Mouse (Mus musculus) thymus, postnatal 36 days (tissue): ENCODE data around the gene Hint2.

ENCODE experiments used
- DNase-seq, 2 experiments: peaks; one replicate each; pipeline ENCODE4 v3.0.0; 2022; ENCODE audit warnings: mixed read lengths in 2 of 2

The Hint2 gene

DNA sequence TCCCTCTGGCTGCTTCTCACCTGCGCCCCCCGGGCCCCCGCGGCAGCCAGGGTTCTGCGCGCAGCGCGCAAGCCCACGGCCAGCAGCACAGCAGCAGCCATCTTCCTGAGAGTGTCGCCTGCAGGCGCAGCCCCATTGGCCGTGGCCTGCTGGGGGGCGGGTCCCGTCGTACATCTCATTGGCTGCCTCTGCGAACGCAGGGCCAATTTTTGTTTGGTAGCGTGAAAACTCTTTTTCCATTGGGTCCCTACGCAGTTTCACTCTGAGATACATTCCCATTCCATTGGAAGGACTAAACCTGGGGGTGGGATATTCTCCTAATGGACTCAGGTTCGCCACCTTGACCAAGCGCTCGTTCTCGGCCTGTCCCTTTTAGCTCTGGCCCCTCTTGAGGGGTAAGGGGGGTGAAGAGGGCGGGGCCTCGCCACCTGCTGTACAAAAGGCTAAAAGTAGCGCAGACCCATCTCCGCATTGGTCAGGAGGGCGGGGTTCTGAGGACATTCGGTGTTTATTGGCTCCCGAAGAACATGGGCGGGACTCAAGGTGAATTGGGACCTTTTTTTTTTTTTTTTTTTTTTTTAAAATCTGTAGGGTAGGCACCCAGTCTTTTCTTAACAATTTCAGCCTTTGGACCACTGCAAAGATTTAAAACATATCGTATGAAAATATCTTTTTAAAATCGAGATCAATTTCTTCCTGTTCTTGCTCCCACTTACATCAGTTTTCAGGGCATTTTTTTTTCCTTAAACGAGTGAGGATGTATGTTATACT lies at the start of gene Hint2:
TSS of gene Hint2 (minus strand) at position 128 of the 771 bp plus-strand sequence.
- DNase-seq, result peak; percentile 93 to 95

DNA sequence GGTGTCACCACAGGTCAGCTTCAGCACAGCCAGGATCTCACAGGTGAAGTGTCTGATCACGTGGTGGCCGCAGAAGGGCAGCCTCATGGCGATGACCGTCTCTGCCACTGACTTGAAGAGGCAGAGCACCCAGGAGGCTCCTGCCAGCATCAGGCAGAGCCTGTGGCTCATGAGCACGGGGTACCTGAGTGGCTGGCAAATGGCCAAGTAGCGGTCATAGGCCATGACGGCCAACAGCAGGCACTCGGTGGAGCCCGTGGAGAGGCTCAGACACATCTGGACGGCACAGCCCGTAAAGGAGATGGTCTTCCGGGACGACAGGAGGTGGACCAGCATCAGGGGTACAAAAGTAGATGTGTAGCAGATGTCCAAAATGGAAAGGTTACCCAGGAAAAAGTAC lies 49.7 kb upstream of the Hint2 start:
- DNase-seq, result no peak

DNA sequence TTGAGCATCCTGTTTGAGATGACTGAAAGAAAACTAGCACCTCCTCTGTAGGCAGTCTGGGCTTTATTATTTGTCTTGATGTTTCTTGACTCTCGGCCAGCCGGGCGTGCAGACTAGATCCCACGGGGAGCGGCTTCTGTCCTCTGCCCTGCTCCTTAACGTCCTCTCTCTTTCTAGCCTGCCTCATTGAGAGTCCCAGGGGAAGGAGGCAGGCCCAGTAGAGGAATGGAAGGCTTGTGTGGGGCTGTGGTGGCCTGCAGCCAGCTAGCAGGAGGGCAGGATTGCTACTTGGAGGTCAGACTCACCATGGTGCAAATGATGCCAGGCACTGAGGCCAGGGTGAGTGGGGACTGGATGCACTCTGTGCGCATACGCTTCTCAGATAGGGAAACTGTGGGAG lies 47.6 kb upstream of the Hint2 start:
- no peak for DNase-seq

DNA sequence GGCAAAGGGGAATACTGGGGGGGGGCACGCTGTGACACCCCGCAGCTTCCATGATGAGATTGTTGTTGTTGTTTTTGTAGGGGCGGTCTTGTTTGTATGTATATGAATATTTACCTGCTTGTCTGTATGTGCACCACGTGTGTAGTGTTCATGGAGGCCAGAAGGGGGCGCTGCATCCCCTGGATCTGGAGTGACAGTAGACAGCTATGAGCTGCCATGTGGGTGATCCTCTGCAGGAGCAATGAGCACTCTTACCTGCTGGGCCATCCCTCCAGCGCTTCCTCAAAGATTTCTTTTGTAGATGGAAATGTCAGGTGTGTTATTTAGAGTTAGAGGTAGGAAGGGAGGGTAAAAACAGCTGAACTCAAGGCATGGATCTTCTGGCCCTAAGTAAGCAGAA lies 47.2 kb upstream of the Hint2 start:
- no peak for DNase-seq

DNA sequence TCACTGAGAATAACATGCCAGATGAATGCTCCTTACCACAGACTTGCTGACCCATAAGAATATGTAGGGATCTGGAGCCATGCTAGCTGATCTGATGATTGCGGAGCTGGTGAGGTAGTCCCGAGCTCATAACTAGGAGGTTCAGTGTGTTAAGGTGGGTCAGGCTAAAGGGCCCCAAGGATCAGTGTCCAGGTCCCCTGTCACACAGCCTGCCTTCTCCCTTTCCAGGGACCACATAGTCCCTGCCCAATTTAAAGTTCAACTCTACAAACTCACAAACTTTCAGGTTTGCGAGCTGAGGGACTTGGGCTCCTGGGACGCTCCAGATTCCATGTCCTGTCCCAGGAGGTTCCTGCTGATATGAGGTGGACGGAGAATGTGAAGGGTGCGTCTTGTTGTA lies 44.4 kb upstream of the Hint2 start, which contains the start of gene Olfr70:
TSS of gene Olfr70 (minus strand) at position 101 of the 400 bp plus-strand sequence.
- no peak for DNase-seq

DNA sequence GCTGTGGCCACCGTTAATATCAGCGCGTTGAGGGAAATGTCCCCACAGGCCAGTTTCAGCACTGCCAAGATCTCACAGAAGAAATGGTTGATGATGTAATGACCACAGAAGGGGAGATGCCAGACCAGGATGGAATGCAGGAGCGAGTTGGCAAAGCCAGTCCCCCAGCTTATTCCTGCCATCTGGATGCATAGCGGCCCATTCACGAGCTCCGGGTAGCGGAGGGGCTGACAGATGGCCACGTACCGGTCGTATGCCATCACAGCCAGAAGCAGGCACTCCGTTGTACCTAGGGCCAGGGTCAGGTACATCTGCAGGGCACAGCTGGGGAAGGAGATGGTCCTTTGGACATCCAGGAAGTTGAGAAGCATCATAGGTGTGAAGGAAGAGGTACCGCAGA lies 40.3 kb upstream of the Hint2 start:
- no peak for DNase-seq

DNA sequence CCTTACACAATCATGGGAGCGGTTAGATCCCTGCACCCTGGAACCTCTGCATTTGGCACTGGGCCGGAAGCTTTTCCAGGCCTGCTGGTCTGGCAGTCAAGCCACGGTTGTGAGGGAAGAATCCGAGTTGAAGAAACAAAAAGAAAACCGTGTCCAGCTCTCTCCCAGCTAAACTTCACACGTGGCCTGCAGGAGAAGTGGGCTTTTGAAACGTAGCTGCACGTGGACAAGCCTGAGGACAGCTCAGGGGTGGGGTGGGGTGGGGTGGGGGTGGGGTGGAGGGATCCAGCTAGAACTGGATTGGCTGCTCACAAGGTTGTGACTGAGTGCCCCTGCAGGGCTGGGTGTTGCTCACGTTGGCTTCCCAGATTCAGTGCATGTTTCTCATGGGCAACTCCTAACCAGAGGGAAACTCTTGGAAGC lies 39.0 kb upstream of the Hint2 start:
- DNase-seq, result no peak

DNA sequence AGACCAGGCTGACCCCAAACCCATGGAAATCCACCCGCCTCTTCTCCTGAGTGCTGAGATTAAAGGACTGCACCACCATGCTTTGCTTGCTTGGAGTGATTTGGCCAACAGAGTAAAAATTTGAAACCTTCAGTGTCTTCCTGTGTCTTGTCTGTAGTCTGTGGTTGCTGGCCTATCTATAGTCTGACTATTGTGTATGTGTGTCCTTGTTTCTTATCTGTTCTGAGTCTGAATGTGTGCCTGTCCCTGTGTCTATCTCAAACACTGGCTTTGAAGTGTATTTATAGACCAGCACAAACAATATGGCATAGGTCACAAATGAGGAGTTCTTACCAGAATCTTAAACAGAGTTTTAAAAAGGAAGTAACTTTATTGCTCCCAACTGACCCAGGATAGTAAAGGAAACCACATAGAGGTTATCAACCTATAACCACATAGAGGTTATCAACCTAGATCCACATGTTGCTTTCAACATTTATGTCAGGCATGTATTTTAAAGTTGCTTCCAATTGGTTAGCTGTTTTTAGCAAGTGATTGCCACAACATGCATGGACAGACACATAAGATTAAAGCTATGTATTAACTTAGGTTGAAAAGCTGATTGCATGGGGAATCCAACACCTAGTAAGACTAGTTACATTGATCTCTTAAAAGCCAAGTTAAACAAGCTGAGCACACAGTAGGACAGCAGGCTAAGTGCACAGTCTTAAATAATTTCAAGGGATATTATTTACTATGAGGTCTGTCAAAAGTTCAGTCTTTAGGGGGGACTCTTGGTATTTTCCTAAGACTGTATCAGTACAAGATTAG lies 38.4 kb upstream of the Hint2 start:
- no peak for DNase-seq

DNA sequence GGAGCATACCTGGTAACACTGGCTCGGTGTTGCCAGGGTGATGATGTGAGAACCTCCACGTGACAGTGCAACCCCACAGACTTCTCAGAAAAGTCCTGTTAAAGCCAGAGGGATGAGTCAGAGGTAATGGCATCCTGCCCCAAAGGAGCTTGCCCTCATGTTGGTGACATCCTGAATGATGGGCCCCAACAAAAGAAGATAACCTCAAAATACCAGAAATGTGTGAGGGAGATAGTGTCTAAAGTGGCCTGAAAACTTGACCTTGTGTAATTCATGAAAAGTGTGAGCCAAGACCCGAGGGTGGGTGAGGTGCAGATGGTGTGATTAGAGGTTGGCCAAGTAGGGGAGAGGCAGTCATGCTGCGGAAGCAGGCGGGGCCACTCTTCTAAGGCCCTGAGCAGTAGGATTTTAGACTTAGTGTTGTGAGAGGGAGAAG lies 37.6 kb upstream of the Hint2 start:
- no peak for DNase-seq

DNA sequence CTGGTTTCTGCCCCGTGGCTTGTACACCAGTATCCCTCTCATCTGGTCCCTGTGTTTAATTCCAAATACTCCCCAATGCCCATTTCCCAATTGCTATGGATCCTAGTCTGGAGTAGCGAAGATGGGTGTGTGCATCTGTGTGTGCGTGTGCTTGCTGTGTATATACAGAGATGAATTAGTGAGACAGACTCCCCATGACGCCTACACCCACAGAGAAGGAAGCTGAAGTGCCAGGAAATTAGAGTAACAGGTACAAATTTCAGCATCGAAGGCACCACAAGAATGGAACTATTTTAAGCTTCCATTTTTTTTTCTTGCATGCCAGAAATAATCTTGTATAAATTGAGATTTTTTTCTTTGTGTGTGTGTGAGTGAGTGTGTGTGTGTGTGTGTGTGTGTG lies 34.8 kb upstream of the Hint2 start:
- no peak for DNase-seq

DNA sequence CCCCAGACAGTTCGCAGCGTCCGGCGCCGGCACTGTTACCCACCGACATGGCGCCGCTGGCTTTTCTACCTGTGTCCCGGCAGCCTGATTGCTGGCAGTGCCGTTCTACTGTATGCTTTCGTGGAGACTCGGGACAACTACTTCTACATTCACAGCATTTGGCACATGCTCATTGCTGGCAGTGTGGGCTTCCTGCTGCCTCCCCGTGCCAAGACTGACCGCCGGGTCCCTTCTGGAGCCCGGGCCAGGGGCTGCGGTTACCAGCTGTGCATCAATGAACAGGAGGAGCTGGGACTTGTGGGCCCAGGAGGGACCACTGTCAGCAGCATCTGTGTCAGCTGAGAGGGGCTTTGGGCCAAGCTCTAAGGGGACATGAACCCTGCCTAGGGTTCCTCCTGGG lies 33.8 kb upstream of the Hint2 start:
- DNase-seq, result no peak

DNA sequence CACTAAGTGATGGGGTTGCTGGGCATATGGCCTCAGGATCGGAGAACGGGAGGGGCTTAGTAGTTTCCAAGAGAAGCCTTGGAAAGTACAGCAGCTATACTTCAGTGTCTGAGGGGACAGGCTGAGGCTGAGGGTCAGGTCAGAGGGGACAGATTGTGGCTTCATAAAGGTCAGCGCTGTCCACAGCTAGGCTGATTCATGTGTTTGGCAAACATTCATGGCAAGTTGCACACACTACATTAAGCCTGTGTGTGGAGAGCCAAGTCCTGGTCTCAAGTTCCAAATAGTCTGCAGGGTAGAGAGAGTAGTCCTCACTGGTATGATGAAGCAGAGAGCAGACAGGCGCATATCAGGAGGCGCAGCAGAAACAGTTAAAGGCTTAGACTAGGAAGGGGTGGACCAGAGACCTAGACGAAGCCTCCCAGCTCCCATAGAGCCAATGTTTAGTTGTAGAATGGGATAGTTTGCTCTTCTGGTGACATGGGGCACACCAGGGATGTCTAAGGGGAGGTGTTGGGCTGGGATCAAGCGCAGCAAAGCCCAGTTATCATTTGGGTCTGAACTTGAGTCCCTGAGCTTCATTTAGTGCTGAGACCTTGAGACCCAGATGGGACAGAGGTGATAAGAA lies 23.3 kb upstream of the Hint2 start:
- DNase-seq, result no peak

DNA sequence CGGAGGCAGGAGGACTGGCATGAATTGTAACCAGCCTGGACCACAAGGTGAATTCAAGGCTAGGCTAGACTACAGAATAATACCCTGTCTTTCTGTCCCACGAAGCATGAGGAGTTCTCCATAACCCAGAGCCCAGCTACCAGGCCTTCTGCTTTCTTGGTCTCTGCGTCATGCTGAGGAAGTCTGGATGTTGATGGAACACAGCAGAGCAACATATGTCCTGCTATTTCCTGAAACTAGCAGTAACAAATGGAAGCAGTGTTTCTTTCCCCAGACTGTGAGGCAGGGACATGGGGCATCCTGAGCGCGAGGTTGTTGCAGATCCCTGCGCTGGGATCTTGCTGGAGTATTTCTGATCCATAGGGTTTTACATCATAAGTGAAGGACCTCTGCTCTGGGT lies 22.3 kb upstream of the Hint2 start:
- DNase-seq, result no peak

DNA sequence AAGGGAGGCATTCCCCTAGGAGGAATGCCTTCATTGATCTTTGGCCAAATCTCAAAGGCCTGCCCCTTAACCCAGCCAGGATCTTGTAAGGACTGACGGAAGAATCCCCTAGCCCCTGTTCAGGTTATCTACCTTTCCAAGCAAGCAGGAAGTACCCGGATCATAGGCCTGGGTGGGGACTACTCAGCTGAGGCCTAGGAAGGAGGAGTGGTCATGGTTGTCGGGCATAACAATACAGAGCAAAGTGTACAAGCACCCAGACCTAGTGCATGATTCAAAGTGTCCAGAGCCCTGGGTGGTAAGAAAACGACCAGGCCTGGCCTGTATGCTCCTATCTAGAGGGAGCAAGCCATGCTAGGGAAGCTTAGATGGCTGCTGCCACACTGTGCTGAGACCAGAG lies 19.3 kb upstream of the Hint2 start:
- DNase-seq, result no peak

DNA sequence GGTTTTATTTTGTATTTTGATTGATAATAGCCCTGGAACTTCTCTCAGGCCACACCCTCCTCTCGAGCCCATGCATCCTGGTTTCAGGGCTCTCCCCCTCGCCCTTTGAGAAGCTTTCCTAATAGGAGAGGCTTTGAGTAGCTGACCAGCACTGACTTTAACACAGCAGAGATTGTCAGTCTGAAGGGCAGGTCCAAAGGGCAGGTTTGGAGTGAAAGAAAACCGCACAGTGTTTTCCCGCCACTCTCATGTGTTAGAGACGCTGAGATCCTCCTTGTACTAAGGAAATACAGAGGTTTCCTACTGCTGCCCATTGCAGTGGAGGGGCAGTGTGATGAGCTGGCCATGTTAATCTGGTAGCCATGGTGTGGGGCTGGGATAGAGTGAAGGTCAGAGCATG lies 18.7 kb upstream of the Hint2 start:
- no peak for DNase-seq

DNA sequence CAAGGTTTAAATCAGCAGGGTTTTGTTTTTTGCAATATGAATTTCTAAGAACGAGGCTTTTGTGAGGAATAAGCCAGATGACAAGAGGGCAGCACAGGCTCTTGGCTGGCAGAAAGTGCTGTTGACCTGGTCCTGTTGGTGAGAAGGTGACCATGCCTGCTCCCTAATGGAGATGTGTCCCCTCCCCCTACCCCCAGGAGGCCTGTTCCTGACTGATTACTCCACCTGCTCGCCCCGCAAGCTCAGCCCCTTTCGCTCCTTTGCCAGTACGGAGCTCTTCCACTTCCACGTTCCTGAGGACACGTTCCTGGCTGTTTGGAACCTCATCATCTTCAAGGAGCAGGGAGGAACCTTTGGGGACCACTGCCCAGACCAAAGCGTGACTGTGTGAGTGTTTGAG lies 17.4 kb upstream of the Hint2 start:
- no peak for DNase-seq

DNA sequence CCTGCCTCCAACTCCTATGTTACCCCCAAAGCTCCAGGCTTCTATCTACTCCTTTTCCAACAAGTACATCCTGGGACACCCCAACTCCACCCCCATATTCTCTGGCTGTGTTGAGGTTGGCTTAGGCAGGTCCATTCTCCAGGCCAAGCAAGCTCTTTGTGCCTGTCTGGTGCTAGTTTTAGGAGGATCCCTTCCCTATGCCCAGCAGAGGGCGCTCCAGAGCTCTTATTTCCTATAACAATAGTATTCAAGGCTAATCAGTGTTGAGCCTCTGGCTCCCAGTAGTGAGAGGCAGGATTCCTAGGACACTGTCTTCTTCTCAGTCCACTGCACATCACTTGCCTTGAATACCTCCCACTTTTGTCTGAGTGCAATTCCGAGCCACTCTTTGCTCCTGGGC lies 15.8 kb upstream of the Hint2 start:
- peak; percentile 67 to 72 for DNase-seq

DNA sequence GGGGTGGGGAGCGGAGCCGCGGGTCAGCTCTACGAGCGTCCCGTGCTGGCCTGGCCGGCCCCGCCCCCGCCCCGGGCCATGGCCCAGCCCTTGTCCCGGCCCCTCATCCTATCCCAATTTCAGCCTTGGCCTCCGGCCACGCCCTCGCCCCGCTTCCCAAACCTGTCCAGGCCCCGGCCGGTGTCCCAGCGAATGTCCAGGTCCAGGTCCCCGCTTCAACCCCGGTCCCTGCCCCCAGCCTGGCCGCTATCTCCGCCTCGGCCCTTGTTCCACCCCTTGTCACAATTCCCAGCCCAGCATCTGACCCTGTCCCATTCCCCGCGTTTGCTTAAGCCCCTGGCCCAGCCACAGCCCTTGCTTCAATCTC lies 13.1 kb upstream of the Hint2 start:
- no peak for DNase-seq

DNA sequence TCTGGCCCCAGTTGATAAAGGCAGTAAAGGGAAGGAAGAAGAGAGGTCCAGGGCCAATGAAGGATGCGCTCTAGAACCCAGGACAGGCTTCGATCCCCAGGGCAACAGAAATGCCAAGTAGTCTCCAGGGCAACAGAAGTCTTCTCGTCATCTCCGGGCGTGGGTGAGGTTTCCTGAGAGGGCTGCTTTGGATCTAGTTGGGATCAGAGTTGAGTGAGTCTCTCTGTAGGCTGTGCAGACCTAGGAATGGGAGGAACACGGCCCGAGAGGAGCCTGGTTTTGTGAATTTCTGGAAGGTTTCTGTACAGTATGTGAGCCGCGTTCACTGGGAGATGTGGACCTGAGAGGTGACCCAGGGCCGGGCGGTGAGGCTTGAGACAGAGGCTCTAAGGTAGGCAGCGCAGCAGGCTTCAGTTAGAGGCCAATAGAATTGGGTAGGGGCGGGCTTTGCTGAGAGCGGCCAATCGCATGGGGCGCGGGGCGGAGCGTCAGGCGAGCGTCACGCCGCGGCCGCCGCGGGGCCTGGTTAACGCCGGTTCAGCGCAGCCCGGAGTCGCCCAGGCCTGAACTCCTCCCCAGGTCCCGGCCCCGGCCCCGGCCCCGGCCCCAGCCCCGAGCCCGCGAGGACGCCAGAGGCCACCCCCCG lies 12.6 kb upstream of the Hint2 start, which contains the start of the genes Tmem8b and Fam221b:
TSS of gene Tmem8b (plus strand) at position 190 of the 646 bp plus-strand sequence.
TSS of gene Fam221b (minus strand) at position 364 of the 646 bp plus-strand sequence.
- DNase-seq, result peak; percentile 90

DNA sequence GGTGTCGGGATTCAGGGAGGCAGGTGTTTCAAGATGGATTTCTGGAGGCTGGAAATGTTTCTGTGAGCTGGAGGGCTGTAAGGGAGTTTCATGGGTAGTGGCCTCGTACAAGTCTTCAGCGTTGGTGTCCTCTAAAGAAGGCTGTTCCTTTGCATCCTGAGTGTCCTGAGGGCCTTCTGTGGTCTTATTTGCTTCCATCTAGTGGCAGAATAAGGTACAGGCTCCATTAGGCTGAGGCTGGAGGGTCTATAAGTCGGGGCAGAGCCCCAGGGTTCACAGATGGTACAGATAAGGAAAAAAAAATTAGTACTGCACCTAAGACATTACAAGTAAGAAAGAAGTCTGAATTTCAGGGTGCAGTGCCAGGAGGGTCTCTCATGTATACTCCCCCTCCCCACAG lies 10.1 kb upstream of the Hint2 start:
- DNase-seq, result no peak

DNA sequence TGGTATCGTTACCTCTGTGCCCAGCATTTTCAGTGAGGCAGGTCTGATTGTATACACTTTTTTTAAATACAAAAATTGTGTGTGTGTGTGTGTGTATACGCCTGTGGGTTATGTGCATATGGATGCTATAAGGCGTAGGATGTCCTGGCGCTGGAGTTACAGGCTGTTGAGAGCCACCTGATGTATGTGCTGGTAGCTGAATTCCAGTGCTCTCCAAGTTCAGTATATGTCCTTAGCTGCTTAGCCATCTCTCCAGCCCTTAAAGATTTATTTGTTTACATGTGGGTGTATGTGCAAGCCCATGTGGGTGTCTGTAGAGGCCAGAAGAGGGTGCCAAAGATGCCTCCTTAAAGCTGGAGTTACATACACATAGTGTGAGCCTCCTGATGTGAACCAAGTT lies 880 bp upstream of the Hint2 start:
- DNase-seq, result no peak

DNA sequence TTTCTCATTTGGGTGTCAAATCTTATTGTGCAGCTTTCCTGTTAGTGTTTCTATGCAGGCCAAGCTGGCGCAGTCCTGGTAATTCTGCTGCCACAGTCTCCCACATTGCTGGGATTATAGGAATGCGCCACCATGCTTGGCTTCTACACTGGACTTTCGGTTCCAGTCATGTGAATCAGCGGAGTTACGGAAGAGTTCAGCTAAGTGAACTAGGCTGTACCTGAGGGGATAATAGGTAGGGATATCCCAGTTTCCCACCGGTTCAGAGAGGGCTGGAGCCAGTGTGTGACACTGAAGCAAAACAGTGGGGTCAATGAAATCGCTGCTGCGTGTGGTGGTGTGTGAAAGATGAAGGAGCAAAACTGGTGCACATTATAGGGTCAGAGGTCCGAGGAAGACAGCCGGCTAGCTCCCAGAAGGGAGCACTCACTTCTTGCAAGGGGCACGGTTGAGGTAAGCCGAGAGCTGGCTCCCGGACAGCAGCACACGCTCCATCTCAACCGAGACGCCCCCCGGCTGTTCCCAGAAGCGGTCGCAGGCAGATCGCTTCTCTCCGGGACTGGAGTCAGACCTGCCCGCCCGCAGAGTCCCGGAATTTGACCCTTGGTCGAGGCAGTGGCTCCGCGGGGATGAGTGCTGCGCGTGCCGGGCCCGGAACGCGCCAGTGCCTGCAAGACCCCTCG lies 469 bp downstream of the Hint2 start:
- no peak for DNase-seq
